Mouse (Mus musculus): ENCODE results near the gene Zcwpw1. TPM values are rescaled to one million over a fixed set of nuclear protein-coding genes. Genes with fewer than 3 reads are reported as not detected.

Zcwpw1 gene
- total RNA-seq, 1 experiment, result 33.0 TPM

- TF ChIP-seq ZNF384 (IDR thresholded peaks at IDR 0.05; ENCODE audit: low read depth, low read length) (peak; percentile 77), ZC3H11A (IDR thresholded peaks at IDR 0.05; ENCODE audit: borderline replicate concordance, low read depth, low read length) (no peak), HCFC1 (IDR thresholded peaks at IDR 0.05; ENCODE audit: borderline replicate concordance, insufficient read depth, low read length) (no peak; the same call in 1 of the 2 replicates), MAFK (IDR thresholded peaks at IDR 0.05; ENCODE audit: insufficient read depth, low read depth, low read length) (no peak)
- Histone ChIP-seq H3K4me3 (ENCODE audit: insufficient read depth in 1 of 2, low read depth in 1 of 2, low read length in 2 of 2, poor library complexity in 1 of 2, severe bottlenecking in 1 of 2) (peak within 1 kb of the TSS; percentile 72 to 89), H3K36me3 (ENCODE audit: control insufficient read depth, insufficient read depth, low read length, poor library complexity, severe bottlenecking) (no peaks in the 10 kb centered on the region), H3K9ac (ENCODE audit: insufficient read depth, low read depth, low read length, poor library complexity, severe bottlenecking) (peak within 1 kb of the TSS; percentile 66), H3K9me3 (ENCODE audit: control insufficient read depth, insufficient read depth, low read depth, low read length) (no peaks in the 10 kb centered on the region), H3K27ac (ENCODE audit: insufficient read depth, low read depth, low read length, poor library complexity, severe bottlenecking) (peak within 1 kb of the TSS; percentile 68), H3K4me1 (ENCODE audit: control insufficient read depth in 2 of 2, insufficient read depth in 2 of 2, low read length in 2 of 2, poor library complexity in 1 of 2) (peaks cover 3 to 24% of the 10 kb centered on the region in 2 experiments)
- in situ Hi-C loops (cut with MboI; ENCODE audit: low sequenced_read_pairs in 2 of 2, unreplicated experiment in 2 of 2), result no loop called here
- DNase-seq (ENCODE audit: low read depth, low spot score), result peak; percentile 90
Measured at GRCm38 (mm10) chr5:137745214-137746171, 42.1 kb upstream of the Zcwpw1 start, which contains the start of gene Tsc22d4. Tsc22d4 (plus strand) TSS chr5:137745730.

- Histone ChIP-seq H3K27ac (ENCODE audit: insufficient read depth, low read depth, low read length, poor library complexity, severe bottlenecking) (peak overlapping the region; percentile 68), H3K4me1 (ENCODE audit: control insufficient read depth in 2 of 2, insufficient read depth in 2 of 2, low read length in 2 of 2, poor library complexity in 1 of 2) (peaks cover 3 to 31% of the 10 kb centered on the region in 2 experiments), H3K4me3 (ENCODE audit: insufficient read depth in 1 of 2, low read depth in 1 of 2, low read length in 2 of 2, poor library complexity in 1 of 2, severe bottlenecking in 1 of 2) (peak overlapping the region; percentile 72 to 89), H3K9ac (ENCODE audit: insufficient read depth, low read depth, low read length, poor library complexity, severe bottlenecking) (peak overlapping the region; percentile 66), H3K9me3 (ENCODE audit: control insufficient read depth, insufficient read depth, low read depth, low read length) (no peaks in the 10 kb centered on the region), H3K36me3 (ENCODE audit: control insufficient read depth, insufficient read depth, low read length, poor library complexity, severe bottlenecking) (peaks cover 5% of the 10 kb centered on the region; the same call in 1 of the 2 replicates)
- DNase-seq (ENCODE audit: low read depth, low spot score), result no peak
- in situ Hi-C loops (cut with MboI; ENCODE audit: low sequenced_read_pairs in 2 of 2, unreplicated experiment in 2 of 2), result no loop called here
- TF ChIP-seq ZNF384 (IDR thresholded peaks at IDR 0.05; ENCODE audit: low read depth, low read length), result peak; percentile 62; the same call in 1 of the 2 replicates
- TF ChIP-seq CHD2 (IDR thresholded peaks at IDR 0.05; ENCODE audit: low read depth, low read length), result no peak
Measured at GRCm38 (mm10) chr5:137746282-137746850, 41.2 kb upstream of the Zcwpw1 start.

- peak overlapping the region; percentile 66 for H3K9ac ChIP-seq (ENCODE audit: insufficient read depth, low read depth, low read length, poor library complexity, severe bottlenecking)
- H3K4me3 ChIP-seq (ENCODE audit: insufficient read depth in 1 of 2, low read depth in 1 of 2, low read length in 2 of 2, poor library complexity in 1 of 2, severe bottlenecking in 1 of 2), result peak overlapping the region; percentile 72 to 89
- peaks cover 5% of the 10 kb centered on the region; the same call in 1 of the 2 replicates for H3K36me3 ChIP-seq (ENCODE audit: control insufficient read depth, insufficient read depth, low read length, poor library complexity, severe bottlenecking)
- H3K9me3 ChIP-seq (ENCODE audit: control insufficient read depth, insufficient read depth, low read depth, low read length), result no peaks in the 10 kb centered on the region
- H3K4me1 ChIP-seq (ENCODE audit: control insufficient read depth in 2 of 2, insufficient read depth in 2 of 2, low read length in 2 of 2, poor library complexity in 1 of 2), result peaks cover 5 to 35% of the 10 kb centered on the region in 2 experiments
- in situ Hi-C loops (cut with MboI; ENCODE audit: low sequenced_read_pairs in 2 of 2, unreplicated experiment in 2 of 2), result no loop called here
- peak overlapping the region; percentile 68 for H3K27ac ChIP-seq (ENCODE audit: insufficient read depth, low read depth, low read length, poor library complexity, severe bottlenecking)
- no peak for TF ChIP-seq ZC3H11A (IDR thresholded peaks at IDR 0.05; ENCODE audit: borderline replicate concordance, low read depth, low read length)
- no peak for TF ChIP-seq ZNF384 (IDR thresholded peaks at IDR 0.05; ENCODE audit: low read depth, low read length)
- no peak for TF ChIP-seq HCFC1 (IDR thresholded peaks at IDR 0.05; ENCODE audit: borderline replicate concordance, insufficient read depth, low read length)
- no peak for TF ChIP-seq MAFK (IDR thresholded peaks at IDR 0.05; ENCODE audit: insufficient read depth, low read depth, low read length)
- no peak for TF ChIP-seq CHD2 (IDR thresholded peaks at IDR 0.05; ENCODE audit: low read depth, low read length)
- no peak for DNase-seq (ENCODE audit: low read depth, low spot score)
Measured at GRCm38 (mm10) chr5:137746851-137747325, 40.7 kb upstream of the Zcwpw1 start.

- DNase-seq (ENCODE audit: low read depth, low spot score), result no peak
- H3K27ac ChIP-seq (ENCODE audit: insufficient read depth, low read depth, low read length, poor library complexity, severe bottlenecking), result no peak overlapping the region; the same call in 1 of the 2 replicates
- H3K9me3 ChIP-seq (ENCODE audit: control insufficient read depth, insufficient read depth, low read depth, low read length), result no peaks in the 10 kb centered on the region
- no peak for TF ChIP-seq ZNF384 (IDR thresholded peaks at IDR 0.05; ENCODE audit: low read depth, low read length)
- TF ChIP-seq HCFC1 (IDR thresholded peaks at IDR 0.05; ENCODE audit: borderline replicate concordance, insufficient read depth, low read length), result no peak
- no peak for TF ChIP-seq CHD2 (IDR thresholded peaks at IDR 0.05; ENCODE audit: low read depth, low read length)
- TF ChIP-seq ZC3H11A (IDR thresholded peaks at IDR 0.05; ENCODE audit: borderline replicate concordance, low read depth, low read length), result no peak
- no peak for TF ChIP-seq MAFK (IDR thresholded peaks at IDR 0.05; ENCODE audit: insufficient read depth, low read depth, low read length)
- in situ Hi-C loops (cut with MboI; ENCODE audit: low sequenced_read_pairs in 2 of 2, unreplicated experiment in 2 of 2), result no loop called here
- peak overlapping the region; percentile 66 for H3K9ac ChIP-seq (ENCODE audit: insufficient read depth, low read depth, low read length, poor library complexity, severe bottlenecking)
- peaks cover 4 to 33% of the 10 kb centered on the region in 2 experiments; a peak in 3 of 4 replicates for H3K4me1 ChIP-seq (ENCODE audit: control insufficient read depth in 2 of 2, insufficient read depth in 2 of 2, low read length in 2 of 2, poor library complexity in 1 of 2)
- peaks cover 5% of the 10 kb centered on the region; the same call in 1 of the 2 replicates for H3K36me3 ChIP-seq (ENCODE audit: control insufficient read depth, insufficient read depth, low read length, poor library complexity, severe bottlenecking)
- H3K4me3 ChIP-seq (ENCODE audit: insufficient read depth in 1 of 2, low read depth in 1 of 2, low read length in 2 of 2, poor library complexity in 1 of 2, severe bottlenecking in 1 of 2), result peak overlapping the region; percentile 72 to 89
Measured at GRCm38 (mm10) chr5:137747326-137747961, 40.2 kb upstream of the Zcwpw1 start.
